Mouse (Mus musculus) cerebellum, adult 18-20 months (tissue): Measurements from ENCODE around the gene Nlrp9c.
"Not testable (repeated sequence)": the region's sequence is repeated elsewhere in the genome, so short reads cannot be mapped to it uniquely, and the experiment has no call there.

ENCODE experiments used
- DNase-seq, 2 experiments: peaks; one replicate each; pipeline ENCODE4 v3.0.0; 2021

Nlrp9c gene

GRCm38 (mm10) chr7:26403600-26403999 lies at the start of gene Nlrp9c:
Gene Nlrp9c, minus strand, starts transcription at chr7:26403700.
- DNase-seq, result not testable (repeated sequence)

GRCm38 (mm10) chr7:26434813-26435212 lies 31.3 kb upstream of the Nlrp9c start, which contains the start of gene Nlrp4a:
Gene Nlrp4a, plus strand, starts transcription at chr7:26435113.
- no peak for DNase-seq

- not testable (repeated sequence) for DNase-seq
Measured at GRCm38 (mm10) chr7:26391811-26392210, 11.7 kb downstream of the Nlrp9c start.

GRCm38 (mm10) chr7:26391137-26391536 lies 12.4 kb downstream of the Nlrp9c start:
- not testable (repeated sequence) for DNase-seq

- DNase-seq, result not testable (repeated sequence)
Measured at GRCm38 (mm10) chr7:26386691-26387090, 16.8 kb downstream of the Nlrp9c start.

GRCm38 (mm10) chr7:26380807-26381206 lies 22.7 kb downstream of the Nlrp9c start:
- no peak for DNase-seq

GRCm38 (mm10) chr7:26373221-26373620 lies 30.3 kb downstream of the Nlrp9c start:
- DNase-seq, result not testable (repeated sequence)

- not testable (repeated sequence) for DNase-seq
Measured at GRCm38 (mm10) chr7:26356719-26357118, 46.8 kb downstream of the Nlrp9c start.

- not testable (repeated sequence) for DNase-seq
Measured at GRCm38 (mm10) chr7:26352258-26352657, 51.2 kb downstream of the Nlrp9c start.

GRCm38 (mm10) chr7:26350177-26350576 lies 53.3 kb downstream of the Nlrp9c start:
- not testable (repeated sequence) for DNase-seq

- not testable (repeated sequence) for DNase-seq
Measured at GRCm38 (mm10) chr7:26320361-26320760, 83.1 kb downstream of the Nlrp9c start.

GRCm38 (mm10) chr7:26315809-26316208 lies 87.7 kb downstream of the Nlrp9c start:
- DNase-seq, result not testable (repeated sequence)

- DNase-seq, result not testable (repeated sequence)
Measured at GRCm38 (mm10) chr7:26315194-26315593, 88.3 kb downstream of the Nlrp9c start.

GRCm38 (mm10) chr7:26311786-26312185 lies 91.7 kb downstream of the Nlrp9c start:
- not testable (repeated sequence) for DNase-seq

- DNase-seq, result not testable (repeated sequence)
Measured at GRCm38 (mm10) chr7:26306926-26307325, 96.6 kb downstream of the Nlrp9c start, which contains the start of gene Cyp2a4. Gene Cyp2a4, plus strand, starts transcription at chr7:26307169.

GRCm38 (mm10) chr7:26303429-26304166 lies 99.9 kb downstream of the Nlrp9c start:
- not testable (repeated sequence) for DNase-seq
